Mouse (Mus musculus): ENCODE measurements around the gene Scaf1. TPM values are rescaled to one million over a fixed set of nuclear protein-coding genes. Genes with fewer than 3 reads are reported as not detected.
"Not testable (repeated sequence)": the region's sequence is repeated elsewhere in the genome, so short reads cannot be mapped to it uniquely, and the experiment has no call there.

Scaf1 gene
- total RNA-seq, 2 experiments from 2014 or later = 69.6 to 81.1 TPM

DNA sequence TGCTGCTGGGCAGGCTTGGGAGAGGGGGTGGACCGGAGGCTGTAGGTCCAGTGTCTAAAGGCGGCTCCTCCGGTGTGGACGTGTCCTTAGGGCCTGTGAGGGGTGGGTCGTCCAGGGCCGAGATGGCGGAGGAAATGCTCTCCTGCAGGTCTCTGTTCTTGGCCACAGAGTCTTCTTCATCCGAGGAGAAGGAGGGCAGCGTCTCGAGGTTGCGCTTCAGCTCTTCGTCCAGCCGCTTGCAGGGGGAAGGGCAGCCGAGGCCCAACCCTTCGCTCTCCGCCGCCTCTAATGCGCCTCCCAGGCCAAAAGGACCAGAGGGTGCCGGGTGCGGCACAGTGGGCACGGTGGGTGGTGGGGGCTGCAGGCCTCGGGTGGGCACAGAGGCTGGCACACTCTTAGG is 29.6 kb upstream of the Scaf1 start:
- DNase-seq = no peak

- no peak for DNase-seq
Observed at GRCm38 (mm10) chr7:45043307-45043706, 27.1 kb upstream of the Scaf1 start.

DNA sequence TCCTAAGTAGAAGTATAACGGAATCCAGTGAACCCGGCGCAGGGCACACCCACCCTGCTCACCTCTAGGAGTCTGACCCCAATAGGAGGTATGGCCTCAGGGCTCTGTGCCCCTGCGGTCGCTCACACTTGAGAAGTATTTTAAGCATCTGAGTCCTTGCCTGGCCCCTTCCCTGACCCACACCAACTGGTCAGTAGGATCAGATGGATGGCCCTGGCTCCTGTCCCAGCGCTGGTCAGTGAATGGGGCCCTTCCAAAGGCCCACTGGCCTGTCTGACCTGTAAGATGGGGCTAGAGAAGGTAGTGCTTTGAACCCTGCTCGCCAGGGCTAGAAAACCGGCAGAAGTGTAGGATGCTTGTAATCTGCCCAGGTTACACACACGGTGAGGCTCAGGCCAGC is 24.7 kb upstream of the Scaf1 start:
- DNase-seq = no peak

DNA sequence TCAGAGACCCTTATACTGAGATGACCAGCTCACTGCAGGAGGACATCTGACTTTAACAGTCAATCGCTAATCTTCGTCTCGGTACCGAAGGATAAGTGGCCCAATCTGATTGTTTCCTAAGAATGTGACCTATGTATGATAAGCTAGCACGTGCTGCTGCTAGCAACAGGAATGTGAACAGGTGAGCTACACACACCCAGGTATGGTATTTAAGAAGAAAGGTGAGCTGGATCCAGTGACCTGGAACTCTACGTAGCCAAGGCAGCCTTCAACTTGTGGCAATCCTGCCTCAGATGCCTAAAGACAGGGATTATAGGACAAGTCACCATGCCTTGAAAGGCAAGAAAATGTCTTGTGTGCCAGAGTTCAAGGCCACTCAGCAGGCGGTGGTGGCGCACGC is 22.2 kb upstream of the Scaf1 start:
- no peak for DNase-seq

GRCm38 (mm10) chr7:45037720-45038361 is 21.7 kb upstream of the Scaf1 start:
- peak; percentile 78 for DNase-seq

- no peak for DNase-seq
Observed at GRCm38 (mm10) chr7:45036702-45037101, 20.5 kb upstream of the Scaf1 start.

DNA sequence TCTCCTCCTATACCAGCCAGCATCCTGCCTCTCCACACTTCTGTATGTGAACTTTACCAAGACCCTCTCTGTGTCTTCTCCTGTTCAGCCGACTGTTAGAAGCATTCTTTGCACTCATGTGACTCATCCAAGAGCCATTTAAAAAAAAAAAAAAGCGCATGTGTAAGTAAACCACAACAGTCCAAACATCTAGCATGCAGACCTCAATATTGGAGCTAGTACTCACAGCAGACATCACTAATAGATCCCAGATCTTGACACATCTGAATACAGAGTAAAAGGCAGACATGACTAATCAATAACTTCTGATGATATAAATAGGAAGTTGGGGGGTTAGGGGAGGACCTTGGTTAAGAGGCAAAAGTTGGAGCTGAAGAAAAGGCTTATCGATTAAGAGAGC is 19.5 kb upstream of the Scaf1 start:
- no peak for DNase-seq

DNA sequence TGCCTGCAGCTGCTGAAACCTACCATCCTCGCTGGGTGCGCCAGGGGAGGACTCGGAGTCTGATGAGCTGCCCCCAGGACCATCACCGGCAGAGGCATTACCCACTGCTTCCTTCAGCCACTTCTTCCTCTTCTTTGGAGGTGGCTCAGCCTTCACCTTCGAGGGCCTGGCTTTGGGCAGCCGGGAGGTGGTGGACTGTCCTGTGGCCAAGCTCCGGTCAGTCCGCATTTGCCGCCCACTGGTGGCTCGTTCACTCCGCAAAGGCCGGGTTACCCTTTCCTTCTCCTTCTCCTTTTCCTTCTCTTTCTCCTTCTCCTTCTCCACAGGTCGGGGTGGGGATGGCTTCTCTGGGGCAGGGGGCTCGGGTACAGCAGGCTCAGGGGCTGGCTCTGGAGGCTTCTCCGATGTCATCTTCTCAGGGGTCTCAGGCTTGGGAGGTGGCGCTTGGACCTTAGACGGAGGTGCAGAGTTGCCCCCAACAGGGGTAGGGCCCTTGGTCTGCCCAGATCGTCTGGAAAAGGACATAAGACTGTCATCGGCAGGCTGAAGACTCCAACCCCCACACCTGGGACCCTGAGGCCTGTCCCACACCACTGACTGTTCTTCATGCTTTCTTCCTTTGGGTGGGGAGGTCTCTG is 17.7 kb upstream of the Scaf1 start:
- no peak for DNase-seq

- DNase-seq = no peak
Observed at GRCm38 (mm10) chr7:45030857-45031256, 14.7 kb upstream of the Scaf1 start.

DNA sequence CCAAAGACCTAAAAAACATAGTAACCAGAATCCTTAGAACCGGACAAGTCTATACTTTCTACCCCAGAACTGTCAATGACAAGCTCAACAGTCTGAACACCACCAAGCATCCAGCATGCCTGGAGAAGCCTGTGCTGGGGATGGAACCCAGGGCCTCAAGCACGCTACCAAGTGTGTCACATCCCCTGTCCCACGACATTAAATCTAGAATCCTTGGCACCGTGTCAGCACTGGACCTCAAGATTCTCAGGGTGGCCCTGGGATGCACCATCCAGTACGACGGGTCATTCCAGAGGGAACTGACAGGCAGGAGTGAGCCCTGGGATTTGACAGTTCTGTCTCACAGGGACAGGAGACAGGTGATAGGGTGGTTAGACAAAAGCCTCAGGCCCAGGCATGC is 13.8 kb upstream of the Scaf1 start:
- DNase-seq = no peak

GRCm38 (mm10) chr7:45028351-45028750 is 12.2 kb upstream of the Scaf1 start:
- no peak for DNase-seq

DNA sequence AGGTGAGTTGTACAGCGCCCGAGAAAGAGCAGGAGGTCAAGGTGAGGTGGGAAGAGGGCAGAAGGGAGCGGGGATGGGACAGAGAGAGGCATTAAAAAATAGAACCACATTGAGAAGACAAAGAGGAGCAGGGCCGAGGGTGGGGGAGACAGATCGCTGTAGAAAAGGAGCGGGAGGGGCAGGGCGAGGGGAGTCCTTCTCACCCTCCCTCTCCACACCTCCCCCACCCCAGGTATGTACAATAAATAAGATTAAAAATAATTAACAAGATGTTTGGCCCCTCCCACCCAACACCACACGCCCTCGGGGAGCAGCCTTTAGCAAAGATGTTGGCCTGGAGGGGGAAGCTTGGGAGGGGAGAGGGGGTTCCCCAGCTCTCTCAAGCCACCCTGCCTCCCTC is 11.6 kb upstream of the Scaf1 start:
- no peak for DNase-seq

- no peak for DNase-seq
Observed at GRCm38 (mm10) chr7:45026256-45026655, 10.1 kb upstream of the Scaf1 start.

- peak; percentile 71 for DNase-seq
Observed at GRCm38 (mm10) chr7:45025601-45026220, 9.5 kb upstream of the Scaf1 start.

GRCm38 (mm10) chr7:45024281-45025248 is 8.4 kb upstream of the Scaf1 start:
- no peak for DNase-seq

GRCm38 (mm10) chr7:45023711-45024110 is 7.5 kb upstream of the Scaf1 start:
- not testable (repeated sequence) for DNase-seq

DNA sequence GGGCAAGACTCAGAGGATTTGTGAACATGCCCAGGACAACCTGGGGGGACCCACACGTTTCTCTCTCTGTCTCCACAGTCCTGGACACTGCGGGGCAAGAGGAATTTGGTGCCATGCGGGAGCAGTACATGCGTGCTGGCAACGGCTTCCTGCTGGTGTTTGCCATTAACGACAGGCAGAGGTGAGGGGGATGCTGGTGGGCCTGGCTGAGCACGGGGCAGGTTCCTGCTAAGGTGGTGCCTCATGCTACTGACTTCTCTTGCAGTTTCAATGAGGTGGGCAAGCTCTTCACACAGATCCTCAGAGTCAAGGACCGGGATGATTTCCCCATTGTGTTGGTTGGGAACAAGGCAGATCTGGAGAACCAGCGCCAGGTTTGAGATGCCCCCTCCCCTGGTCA is 4.1 kb upstream of the Scaf1 start:
- DNase-seq = no peak

GRCm38 (mm10) chr7:45019031-45019571 is 2.9 kb upstream of the Scaf1 start:
- peak; percentile 67 for DNase-seq

GRCm38 (mm10) chr7:45017242-45018061 is 1.3 kb upstream of the Scaf1 start, which contains the start of gene Rras:
Rras (plus strand) TSS chr7:45017961.
- DNase-seq = peak; percentile 92

DNA sequence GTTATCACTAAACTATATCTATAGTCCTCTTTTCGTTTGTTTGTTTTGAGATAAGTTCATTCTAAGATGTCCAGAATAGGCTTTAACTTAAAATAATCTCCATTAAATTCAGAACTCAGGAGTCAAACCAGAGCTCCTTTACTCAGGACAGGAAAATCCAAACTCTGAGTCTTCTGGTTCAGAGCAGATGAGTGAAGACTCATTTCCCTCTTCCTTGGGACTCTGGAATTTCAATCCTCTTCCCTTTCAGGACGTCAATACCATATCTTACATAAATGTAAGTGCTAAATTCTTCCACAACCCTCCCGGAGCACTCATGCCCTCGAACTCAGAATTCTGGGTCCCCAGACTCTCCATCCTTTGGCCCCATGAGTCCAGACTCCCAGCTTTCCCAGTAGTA is 598 bp upstream of the Scaf1 start:
- DNase-seq = no peak

- no peak for DNase-seq
Observed at GRCm38 (mm10) chr7:45015344-45015956, 713 bp downstream of the Scaf1 start.
